Mouse (Mus musculus) hindbrain, embryonic 13.5 days (tissue): ENCODE data around the gene Gm20388. TPM values are rescaled to one million over a fixed set of nuclear protein-coding genes. Genes with fewer than 3 reads are reported as not detected.

Experiments
- ATAC-seq: fragments of 200-750 bp; cut with Nextera tagmentation; 2 replicates; pipeline ENCODE4 v1.8.0; 2017; ENCODE audit warnings: moderate TSS enrichment; ENCODE audit not compliant: low FRiP score
- H3K27ac ChIP-seq: fragments of 300-500 bp; sonication (generic); 2 replicates; pipeline ENCODE4 v1.5.1; 2015; ENCODE audit warnings: inconsistent platforms, mild to moderate bottlenecking, moderate library complexity
- H3K27me3 ChIP-seq: fragments of 300-500 bp; sonication (generic); 2 replicates; pipeline ENCODE4 v1.6.1; 2015; ENCODE audit warnings: mild to moderate bottlenecking, inconsistent platforms
- H3K36me3 ChIP-seq: fragments of 300-500 bp; sonication (generic); 2 replicates; pipeline ENCODE4 v1.6.1; 2015; ENCODE audit warnings: mild to moderate bottlenecking, inconsistent platforms
- H3K4me1 ChIP-seq: fragments of 300-500 bp; sonication (generic); replicated peaks from 2 replicates; pipeline ENCODE4 v1.6.1; 2015; ENCODE audit warnings: inconsistent platforms
- H3K4me2 ChIP-seq: fragments of 300-500 bp; sonication (generic); 2 replicates; pipeline ENCODE4 v1.6.1; 2015; ENCODE audit warnings: inconsistent platforms, mild to moderate bottlenecking, moderate library complexity
- H3K4me3 ChIP-seq: fragments of 300-500 bp; sonication (generic); 2 replicates; pipeline ENCODE4 v1.5.1; 2015; ENCODE audit warnings: mild to moderate bottlenecking, inconsistent platforms
- H3K9ac ChIP-seq: fragments of 300-500 bp; sonication (generic); 2 replicates; pipeline ENCODE4 v1.6.1; 2015; ENCODE audit warnings: mild to moderate bottlenecking, inconsistent platforms
- H3K9me3 ChIP-seq: fragments of 300-500 bp; sonication (generic); 2 replicates; pipeline ENCODE4 v1.6.1; 2016; ENCODE audit warnings: inconsistent platforms
- WGBS: fragments of 180-500 bp; shearing (Covaris S2); methylation state at CpG from one replicate; pipeline ENCODE4 v1.1.7; 2015; 5-methylcytosine and 5-hydroxymethylcytosine counted together
- polyA plus RNA-seq: library from polyadenylated mRNA; unstranded; fragments of >200 nt; fragmentation: Nextera tagmentation; extraction: Ambion mirVana; gene quantifications from 2 replicates; pipeline ENCODE4 v1.2.1, GENCODE M21; 2015

Gene Gm20388
- polyA plus RNA-seq, 1 experiment from 2014 or later = 1.9 TPM

DNA sequence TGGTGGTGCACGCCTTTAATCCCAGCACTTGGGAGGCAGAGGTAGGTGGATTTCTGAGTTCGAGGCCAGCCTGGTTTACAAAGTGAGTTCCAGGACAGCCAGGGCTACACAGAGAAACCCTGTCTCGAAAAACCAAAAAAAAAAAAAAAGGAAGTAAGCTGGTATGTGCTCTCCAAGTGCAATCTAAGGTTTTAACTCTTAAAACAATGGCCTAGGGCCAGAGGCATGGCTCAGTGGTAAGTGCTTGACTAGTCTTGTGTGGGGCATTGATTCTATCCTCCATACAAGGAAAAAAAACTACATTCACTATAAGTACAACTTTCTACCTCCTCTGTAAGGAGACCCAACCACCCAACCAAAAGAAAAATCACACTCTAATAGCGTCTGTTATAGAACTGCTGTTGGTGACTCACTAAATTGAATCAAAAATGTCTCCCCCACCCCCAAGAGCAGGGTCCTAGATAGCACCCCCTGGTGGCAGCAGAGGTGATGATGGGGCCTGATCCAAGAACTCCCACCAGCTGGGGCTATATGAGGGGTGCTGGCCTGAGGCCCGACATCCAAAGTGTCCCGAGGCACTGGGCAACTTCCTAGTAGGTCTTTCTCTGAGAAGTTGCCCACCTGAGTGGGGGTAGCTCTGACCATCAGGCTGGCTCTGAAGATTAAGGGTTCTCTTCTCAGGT lies 2548.7 kb downstream of the Gm20388 start:
- H3K9ac ChIP-seq = no peak overlapping the region
- peaks cover 15% of the 10 kb centered on the region for H3K4me1 ChIP-seq
- H3K9me3 ChIP-seq = no peaks in the 10 kb centered on the region
- peaks cover 90% of the 10 kb centered on the region for H3K27me3 ChIP-seq
- no peak overlapping the region for H3K27ac ChIP-seq
- 59% methylated on average over 6 of the region's 6 CpGs for WGBS
- H3K36me3 ChIP-seq = no peaks in the 10 kb centered on the region
- no peak overlapping the region for H3K4me3 ChIP-seq
- no peak overlapping the region for H3K4me2 ChIP-seq
- no peak for ATAC-seq

DNA sequence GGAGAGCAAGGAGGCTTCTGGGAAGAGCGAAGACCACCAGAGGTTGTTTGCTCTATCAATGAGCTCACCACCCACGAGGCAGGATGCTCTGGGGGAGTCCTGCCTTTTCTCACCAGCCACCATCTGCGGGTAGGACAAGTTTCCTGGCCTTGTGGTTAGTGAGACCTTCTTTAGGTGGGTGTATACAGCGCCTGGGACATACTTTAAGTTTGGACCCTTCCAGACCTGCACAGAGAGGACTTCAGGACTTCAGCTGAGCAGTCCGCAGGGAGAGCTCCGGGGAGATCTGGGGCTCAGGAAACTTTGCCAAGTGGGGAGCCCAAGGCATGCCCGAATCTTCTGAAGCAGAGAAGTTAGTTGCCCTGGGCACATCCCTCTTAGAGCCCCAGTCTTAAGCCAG lies 2549.3 kb downstream of the Gm20388 start:
- H3K9ac ChIP-seq = peak overlapping the region; percentile 63; the same call in 1 of the 2 replicates
- H3K36me3 ChIP-seq = no peaks in the 10 kb centered on the region
- no peaks in the 10 kb centered on the region for H3K9me3 ChIP-seq
- ATAC-seq = no peak
- no peak overlapping the region for H3K27ac ChIP-seq
- peak overlapping the region; percentile 38 for H3K4me3 ChIP-seq
- H3K4me1 ChIP-seq = peaks cover 15% of the 10 kb centered on the region
- H3K4me2 ChIP-seq = peak overlapping the region; percentile 70
- H3K27me3 ChIP-seq = peaks cover 87% of the 10 kb centered on the region
- WGBS = 27% methylated on average over 7 of the region's 7 CpGs

DNA sequence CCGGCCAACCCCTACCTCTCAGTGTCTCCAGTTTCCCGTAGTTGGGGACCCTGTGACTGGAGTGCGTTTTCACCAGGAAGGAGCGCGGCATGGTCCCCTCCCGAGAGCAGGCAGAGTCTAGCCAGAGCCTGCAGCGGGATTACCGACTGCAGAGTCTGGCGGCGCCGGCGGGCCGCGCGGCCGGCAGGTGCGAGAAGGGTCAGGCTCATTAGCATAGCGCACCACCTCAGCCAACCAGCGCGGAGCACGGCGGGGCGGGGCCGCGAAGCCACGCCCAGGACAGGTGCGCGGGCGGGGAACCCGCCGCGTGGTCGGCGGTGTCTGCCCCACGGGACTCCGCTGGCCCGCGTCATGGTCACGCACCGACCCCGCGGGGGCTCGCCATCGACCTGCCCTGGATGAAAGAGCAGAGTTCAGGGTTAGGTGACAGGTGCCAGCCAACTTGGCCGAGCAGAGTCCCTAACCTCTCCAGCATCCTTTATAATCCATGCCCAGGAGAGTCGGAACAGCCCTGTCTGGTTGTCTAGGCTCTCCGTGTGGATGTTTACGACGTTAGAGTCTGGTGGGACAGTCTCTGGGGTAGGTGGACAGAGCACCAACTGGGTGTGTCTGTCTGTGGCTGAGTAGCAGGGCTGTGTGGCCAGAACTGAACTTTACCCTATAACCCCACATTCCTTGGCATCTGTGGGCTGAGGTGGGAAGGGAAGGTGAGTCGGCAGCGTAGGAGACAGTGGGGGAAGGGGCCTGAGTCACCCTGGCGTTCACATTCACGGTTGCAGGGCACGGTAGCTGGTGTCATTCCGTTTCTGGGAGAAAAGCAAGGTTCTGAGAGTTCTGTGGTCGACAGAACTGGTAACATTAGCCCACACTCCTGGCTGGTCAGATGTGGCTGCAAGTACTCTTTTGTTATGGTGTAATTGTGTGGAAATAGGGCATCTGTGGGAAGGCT lies 2550.2 kb downstream of the Gm20388 start, which contains the start of gene Snai3:
Gene Snai3, minus strand, starts transcription at position 210 of the 949 bp plus-strand sequence.
- H3K27ac ChIP-seq = no peak within 1 kb of the TSS
- peaks cover 84% of the 10 kb centered on the region for H3K27me3 ChIP-seq
- WGBS = 3% methylated on average over 56 of the region's 56 CpGs
- 0 out of 2 replicates have a peak, but pooled peaks have one; percentile 49 for ATAC-seq
- peak within 1 kb of the TSS; percentile 70 for H3K4me2 ChIP-seq
- no peaks in the 10 kb centered on the region for H3K9me3 ChIP-seq
- H3K9ac ChIP-seq = peak within 1 kb of the TSS; percentile 63
- H3K4me3 ChIP-seq = peak within 1 kb of the TSS; percentile 38
- peaks cover 15% of the 10 kb centered on the region for H3K4me1 ChIP-seq
- H3K36me3 ChIP-seq = peaks cover 7% of the 10 kb centered on the region

DNA sequence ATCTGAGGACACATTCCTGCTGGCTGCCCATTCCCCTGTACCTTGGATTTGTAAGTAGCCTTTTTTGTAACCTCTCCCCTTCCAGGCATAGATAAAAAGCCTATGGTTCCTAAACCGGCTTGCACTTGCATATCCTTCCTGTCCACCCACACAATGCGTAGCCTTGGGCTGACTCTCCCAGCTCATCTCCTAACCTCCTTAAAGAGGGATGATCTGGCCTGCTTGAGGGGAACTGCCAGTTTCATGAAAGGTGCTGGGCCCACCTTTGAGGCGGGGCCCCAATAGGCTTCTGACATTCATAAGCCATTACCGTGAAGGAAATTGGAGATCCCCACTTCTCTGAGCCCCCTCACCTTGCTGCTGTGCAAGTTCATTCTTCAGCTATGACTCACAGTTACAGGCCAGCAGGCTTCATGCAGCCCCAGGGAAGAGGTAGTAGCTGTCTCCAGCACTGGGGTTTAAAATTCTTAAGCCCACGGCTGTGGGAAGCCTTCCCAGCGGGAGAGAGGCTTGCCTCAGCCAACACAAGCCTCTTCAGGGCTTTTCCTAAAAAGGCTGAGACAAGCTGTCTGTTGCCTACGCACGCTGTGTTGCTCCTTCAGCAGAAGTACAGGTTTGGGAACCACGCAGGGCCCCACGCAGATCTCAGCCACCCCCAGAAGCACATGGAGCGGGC lies 2551.0 kb downstream of the Gm20388 start:
- H3K36me3 ChIP-seq = peaks cover 14% of the 10 kb centered on the region
- peaks cover 76% of the 10 kb centered on the region for H3K27me3 ChIP-seq
- 66% methylated on average over 11 of the region's 11 CpGs for WGBS
- ATAC-seq = no peak
- H3K9ac ChIP-seq = 0 out of 2 replicates have a peak overlapping the region, but pooled peaks have one; percentile 63
- H3K27ac ChIP-seq = no peak overlapping the region
- H3K4me1 ChIP-seq = peaks cover 15% of the 10 kb centered on the region
- H3K4me3 ChIP-seq = no peak overlapping the region
- H3K4me2 ChIP-seq = no peak overlapping the region
- no peaks in the 10 kb centered on the region for H3K9me3 ChIP-seq

DNA sequence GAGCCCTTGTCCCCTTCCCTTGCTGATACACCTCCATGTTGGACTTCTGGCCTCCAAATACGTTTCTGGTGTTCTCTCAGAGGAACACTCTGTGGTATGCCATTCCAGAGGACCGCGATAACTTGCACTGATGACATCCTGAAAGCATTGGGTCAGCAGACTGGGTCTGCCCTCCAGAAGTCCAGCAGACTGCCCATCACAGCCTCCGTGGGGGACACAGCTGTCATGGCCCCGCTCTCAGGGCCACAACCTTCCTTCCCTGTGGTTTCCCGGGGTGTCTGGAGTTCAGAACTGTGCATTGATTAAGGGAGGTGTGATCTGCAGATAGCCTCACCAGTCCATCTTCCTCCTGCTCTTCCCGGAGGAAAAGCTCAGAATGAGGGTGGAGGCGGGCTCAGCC lies 2551.9 kb downstream of the Gm20388 start:
- Histone ChIP-seq H3K27me3 (peaks cover 67% of the 10 kb centered on the region), H3K27ac (no peak overlapping the region), H3K9ac (no peak overlapping the region), H3K9me3 (no peaks in the 10 kb centered on the region), H3K36me3 (peaks cover 23% of the 10 kb centered on the region), H3K4me1 (peaks cover 15% of the 10 kb centered on the region), H3K4me2 (no peak overlapping the region), H3K4me3 (no peak overlapping the region)
- WGBS = 77% methylated on average over 8 of the region's 8 CpGs
- ATAC-seq = no peak

DNA sequence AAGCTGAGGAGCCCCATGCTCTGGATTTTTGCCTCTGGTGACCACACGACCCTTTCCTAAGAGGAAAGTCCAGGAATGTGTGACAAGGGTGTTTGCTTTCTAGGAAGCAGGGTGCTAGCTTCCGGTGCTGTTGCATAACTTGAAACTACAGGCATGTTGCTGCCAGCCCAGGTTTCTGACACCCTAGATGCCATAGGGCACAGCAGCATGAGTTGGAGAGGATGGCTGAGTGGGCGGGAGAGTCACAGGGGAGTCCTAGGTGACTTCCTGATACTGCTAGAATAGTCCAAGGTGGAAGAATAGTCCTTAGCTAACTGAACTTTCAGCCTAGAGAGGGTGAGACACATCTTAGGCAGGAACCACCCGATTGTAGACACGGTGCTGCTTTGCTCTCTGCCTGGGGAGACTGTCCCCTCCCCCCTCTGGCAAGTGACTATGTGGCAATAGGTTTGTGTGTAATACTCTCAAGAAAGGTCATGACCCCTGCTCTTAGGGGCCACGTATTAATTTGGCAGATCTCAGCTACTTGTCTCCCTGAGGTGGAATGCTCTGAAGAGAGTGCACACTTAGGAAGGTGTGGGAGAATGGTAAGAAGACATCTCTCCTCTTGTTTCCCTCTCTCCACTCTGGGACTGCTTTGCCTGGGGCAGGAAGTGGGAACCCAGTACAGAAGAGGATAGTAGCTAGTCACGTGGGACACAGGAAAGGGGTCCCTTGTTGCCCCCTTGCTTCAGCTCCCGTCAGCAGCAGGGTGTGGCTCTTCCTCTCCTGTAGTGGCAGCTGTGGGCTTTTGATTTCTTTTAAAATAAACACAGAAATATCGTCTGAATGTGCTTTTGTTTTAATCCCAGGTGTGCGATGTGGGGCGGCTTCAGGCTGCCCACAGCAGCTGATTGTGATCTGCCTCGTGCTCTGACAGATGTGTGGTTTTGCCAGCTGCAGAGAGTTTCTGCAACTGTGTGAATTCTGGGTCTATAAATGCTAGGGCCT lies 2553.3 kb downstream of the Gm20388 start:
- peaks cover 54% of the 10 kb centered on the region for H3K27me3 ChIP-seq
- 67% methylated on average over 12 of the region's 12 CpGs for WGBS

DNA sequence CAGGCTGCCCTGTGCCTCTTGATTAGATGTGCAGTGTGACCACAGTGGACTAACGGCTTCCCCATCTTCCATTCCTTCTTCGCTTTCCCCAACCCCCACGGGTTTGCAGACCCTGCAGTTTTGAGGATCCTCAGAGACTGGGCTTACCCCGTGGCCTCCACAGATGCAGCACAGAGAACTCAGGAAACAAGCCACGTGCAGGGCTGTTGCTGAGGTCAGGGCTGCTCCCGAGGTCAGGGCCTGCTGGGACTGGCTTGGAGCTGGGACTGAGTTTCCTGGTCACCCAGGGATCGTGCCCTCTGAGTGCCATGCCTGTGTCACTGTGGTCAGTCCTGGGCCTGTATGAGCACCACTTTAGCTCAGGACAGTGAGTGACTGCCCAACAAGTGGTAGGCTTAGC lies 2554.3 kb downstream of the Gm20388 start:
- H3K4me1 ChIP-seq = peaks cover 13% of the 10 kb centered on the region
- ATAC-seq = no peak
- no peaks in the 10 kb centered on the region for H3K9me3 ChIP-seq
- WGBS = 75% methylated on average over 7 of the region's 7 CpGs
- no peak overlapping the region for H3K9ac ChIP-seq
- no peak overlapping the region for H3K27ac ChIP-seq
- H3K36me3 ChIP-seq = peaks cover 48% of the 10 kb centered on the region
- peaks cover 43% of the 10 kb centered on the region for H3K27me3 ChIP-seq
- H3K4me2 ChIP-seq = no peak overlapping the region
- no peak overlapping the region for H3K4me3 ChIP-seq

More for the DNA sequence above, 2553.3 kb downstream of the Gm20388 start:
- Histone ChIP-seq H3K4me1 (peaks cover 15% of the 10 kb centered on the region), H3K36me3 (peaks cover 37% of the 10 kb centered on the region), H3K4me2 (no peak overlapping the region), H3K4me3 (no peak overlapping the region), H3K9ac (no peak overlapping the region), H3K9me3 (no peaks in the 10 kb centered on the region), H3K27ac (no peak overlapping the region)
- ATAC-seq = no peak

DNA sequence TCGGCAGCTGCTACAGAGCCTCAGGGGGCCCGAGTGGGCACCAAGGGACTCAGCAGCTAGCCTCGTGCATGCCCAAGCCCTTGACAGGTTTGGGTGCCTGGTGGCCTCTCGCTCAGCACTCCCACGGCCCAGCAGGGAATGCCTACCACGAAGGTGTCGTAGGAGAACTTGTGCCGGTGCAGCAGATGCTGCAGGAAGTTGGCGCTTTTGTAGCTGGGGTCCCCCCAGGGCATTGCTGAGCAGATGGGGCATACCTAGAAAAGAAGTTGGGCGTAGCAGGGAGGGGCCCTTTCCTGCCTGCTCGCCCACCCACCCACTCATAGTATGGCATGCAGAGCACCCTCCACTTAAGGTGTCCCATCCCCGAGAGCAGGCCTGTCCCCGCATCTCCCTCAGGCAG lies 2557.2 kb downstream of the Gm20388 start:
- peaks cover 63% of the 10 kb centered on the region for H3K36me3 ChIP-seq
- 94% methylated on average over 13 of the region's 13 CpGs for WGBS

DNA sequence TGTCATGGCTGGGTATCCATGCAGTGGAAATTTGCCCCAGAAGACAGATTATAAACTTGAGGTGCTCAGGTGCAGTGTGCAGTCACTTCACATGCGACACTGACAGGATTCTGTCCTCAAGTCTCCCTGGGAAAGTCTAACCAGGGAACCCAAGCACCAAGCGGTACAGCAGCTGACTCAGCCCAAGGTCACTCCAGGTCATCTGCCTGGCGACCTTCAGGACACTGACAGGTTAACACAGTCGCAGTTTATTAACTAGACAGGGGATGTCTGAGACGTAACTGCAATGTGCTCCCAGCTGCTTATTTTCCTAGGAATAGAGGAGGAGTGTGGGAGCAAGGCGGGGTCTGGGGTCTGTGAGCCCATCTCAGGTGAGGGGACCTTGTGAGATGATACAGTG lies 2558.8 kb downstream of the Gm20388 start:
- 86% methylated on average over 6 of the region's 6 CpGs for WGBS
- no peak overlapping the region for H3K4me3 ChIP-seq
- H3K36me3 ChIP-seq = peaks cover 76% of the 10 kb centered on the region
- ATAC-seq = no peak
- no peak overlapping the region for H3K27ac ChIP-seq
- no peak overlapping the region for H3K9ac ChIP-seq
- H3K9me3 ChIP-seq = no peaks in the 10 kb centered on the region
- peaks cover 7% of the 10 kb centered on the region for H3K4me1 ChIP-seq
- no peaks in the 10 kb centered on the region for H3K27me3 ChIP-seq
- H3K4me2 ChIP-seq = no peak overlapping the region

More for the DNA sequence above, 2557.2 kb downstream of the Gm20388 start:
- peaks cover 15% of the 10 kb centered on the region for H3K27me3 ChIP-seq
- no peak overlapping the region for H3K4me3 ChIP-seq
- H3K4me1 ChIP-seq = no peaks in the 10 kb centered on the region
- no peaks in the 10 kb centered on the region for H3K9me3 ChIP-seq
- no peak overlapping the region for H3K27ac ChIP-seq
- no peak overlapping the region for H3K9ac ChIP-seq
- ATAC-seq = no peak
- no peak overlapping the region for H3K4me2 ChIP-seq

DNA sequence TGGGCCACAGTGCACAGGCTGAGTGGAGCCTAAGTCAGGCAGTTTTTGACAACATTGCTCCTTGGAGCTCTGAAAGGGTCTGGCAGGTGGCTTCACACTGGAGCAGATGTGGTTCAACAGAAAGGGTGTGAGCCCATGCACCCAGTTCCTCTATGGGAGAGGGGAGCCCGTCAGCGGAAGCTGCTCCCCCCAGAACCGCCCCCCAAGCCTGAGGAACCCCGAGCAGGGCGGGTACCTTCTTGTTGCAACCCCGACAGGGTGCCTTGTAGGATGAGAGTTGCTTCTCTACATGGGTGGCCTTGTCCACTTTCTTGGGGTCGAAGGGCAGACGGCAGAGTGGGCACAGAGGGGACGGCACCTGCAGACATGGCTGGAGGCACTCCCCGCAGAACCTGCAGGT lies 2559.3 kb downstream of the Gm20388 start:
- no peaks in the 10 kb centered on the region for H3K27me3 ChIP-seq
- H3K27ac ChIP-seq = no peak overlapping the region
- whole genome bisulfite sequencing = 85% methylated on average over 10 of the region's 10 CpGs
- peaks cover 76% of the 10 kb centered on the region for H3K36me3 ChIP-seq
- no peak overlapping the region for H3K4me3 ChIP-seq
- H3K9ac ChIP-seq = no peak overlapping the region
- no peak for ATAC-seq
- H3K4me2 ChIP-seq = no peak overlapping the region
- H3K4me1 ChIP-seq = peaks cover 12% of the 10 kb centered on the region
- H3K9me3 ChIP-seq = no peaks in the 10 kb centered on the region

DNA sequence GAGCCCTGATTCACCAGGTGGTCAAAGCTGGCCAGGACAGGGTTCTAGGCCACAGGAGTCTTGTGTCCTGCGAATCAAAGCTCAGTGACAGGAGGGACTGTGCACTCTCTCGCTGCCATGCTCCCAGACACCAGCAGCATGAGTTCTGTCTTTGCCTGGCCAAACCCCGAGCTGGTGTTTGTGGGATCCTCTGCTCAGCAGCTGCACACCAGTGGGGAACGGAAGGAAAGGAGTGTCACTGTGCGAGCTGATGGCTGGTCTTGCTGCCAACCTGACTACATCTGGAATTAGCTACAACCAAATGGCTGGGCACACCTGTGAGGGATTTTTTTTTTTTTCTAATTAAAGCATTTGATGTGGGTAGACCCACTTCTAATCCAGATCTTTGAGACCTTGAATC lies 2560.1 kb downstream of the Gm20388 start:
- Histone ChIP-seq H3K4me1 (peaks cover 16% of the 10 kb centered on the region), H3K4me2 (no peak overlapping the region), H3K27ac (no peak overlapping the region), H3K9me3 (no peaks in the 10 kb centered on the region), H3K9ac (0 out of 2 replicates have a peak overlapping the region, but pooled peaks have one; percentile 3), H3K4me3 (no peak overlapping the region), H3K27me3 (no peaks in the 10 kb centered on the region), H3K36me3 (peaks cover 70% of the 10 kb centered on the region)
- 84% methylated on average over 5 of the region's 5 CpGs for WGBS
- ATAC-seq = no peak
